Mouse (Mus musculus): ENCODE results near the gene Pcare. TPM values are rescaled to one million over a fixed set of nuclear protein-coding genes. Genes with fewer than 3 reads are reported as not detected.

Gene Pcare
- total and polyA plus RNA-seq, 3 experiments: not detected

DNA sequence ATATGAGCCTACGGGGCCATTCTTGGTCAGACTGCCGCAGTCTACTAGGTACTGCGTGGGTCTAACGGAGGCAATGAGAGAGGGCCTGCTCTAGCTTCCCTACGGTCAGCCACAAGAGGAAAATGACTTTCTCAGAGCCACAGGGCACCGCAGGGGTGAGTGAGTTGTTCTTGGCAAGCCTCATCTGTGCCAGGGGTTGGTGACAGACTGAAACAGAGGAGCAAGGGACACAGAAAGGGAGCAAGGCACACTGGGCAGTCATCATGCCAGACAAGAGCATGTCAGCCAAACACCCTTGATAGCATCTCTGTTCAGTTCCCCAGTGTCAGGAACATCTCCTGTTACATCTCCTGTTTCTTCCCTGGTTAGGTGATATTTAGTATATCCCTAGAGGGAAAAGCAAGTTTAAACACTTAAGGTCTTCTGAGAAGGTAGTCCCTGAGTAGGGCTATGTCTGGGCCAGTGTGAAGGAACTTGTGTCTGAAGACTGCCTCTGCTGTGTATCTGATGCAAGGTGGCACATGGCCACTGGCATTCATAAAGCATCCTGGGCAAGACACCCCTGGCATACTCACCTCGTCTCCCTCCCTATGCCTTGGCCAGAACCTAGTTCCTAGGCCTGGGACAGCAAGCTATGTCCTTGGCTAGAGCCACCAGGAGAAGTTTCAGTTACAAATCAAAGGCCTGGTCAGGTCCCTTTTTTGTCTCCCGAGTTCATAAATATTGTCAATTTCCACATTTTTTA lies 34.6 kb downstream of the Pcare start:
- H3K27ac ChIP-seq (ENCODE audit: control insufficient read depth, low read depth, low read length): no peak overlapping the region
- no peak overlapping the region for H3K9ac ChIP-seq (ENCODE audit: control insufficient read depth, low read depth, low read length, poor library complexity, severe bottlenecking)
- no peaks in the 10 kb centered on the region for H3K27me3 ChIP-seq (ENCODE audit: control insufficient read depth in 1 of 2, insufficient read depth in 2 of 2, low read length in 2 of 2)
- DNase-seq (ENCODE audit: low read depth, low spot score): no peak
- H3K36me3 ChIP-seq (ENCODE audit: control insufficient read depth in 1 of 2, insufficient read depth in 2 of 2, low read length in 2 of 2): no peaks in the 10 kb centered on the region
- TF ChIP-seq MYB (IDR thresholded peaks at IDR 0.05; ENCODE audit: low read depth, low read length) (no peak), E2F4 (IDR thresholded peaks at IDR 0.05; ENCODE audit: borderline replicate concordance, low read depth, low read length) (no peak), SIN3A (IDR thresholded peaks at IDR 0.05; ENCODE audit: low read length) (no peak), TAL1 (IDR thresholded peaks at IDR 0.05; ENCODE audit: low read length) (no peak), GABPA (IDR thresholded peaks at IDR 0.05; ENCODE audit: low read depth, low read length) (no peak), CHD2 (IDR thresholded peaks at IDR 0.05; ENCODE audit: low read length) (no peak), RAD21 (IDR thresholded peaks at IDR 0.05; ENCODE audit: low read depth, low read length) (no peak), ZNF384 (IDR thresholded peaks at IDR 0.05; ENCODE audit: low read depth, low read length) (no peak), MYC (IDR thresholded peaks at IDR 0.05; ENCODE audit: low read depth, low read length) (no peak), KAT2A (conservative IDR thresholded peaks at IDR 0.05; ENCODE audit: low read depth, low read length) (no peak), SMC3 (IDR thresholded peaks at IDR 0.05; ENCODE audit: low read depth, low read length) (no peak), CHD1 (IDR thresholded peaks at IDR 0.05; ENCODE audit: low read depth, low read length) (no peak), JUND (IDR thresholded peaks at IDR 0.05; ENCODE audit: low read depth, low read length) (no peak), NELFE (IDR thresholded peaks at IDR 0.05; ENCODE audit: low read depth, low read length) (no peak), BHLHE40 (IDR thresholded peaks at IDR 0.05; ENCODE audit: borderline replicate concordance, low read depth, low read length) (no peak), RCOR1 (IDR thresholded peaks at IDR 0.05; ENCODE audit: low read depth, low read length) (no peak), ZC3H11A (IDR thresholded peaks at IDR 0.05; ENCODE audit: low read depth, low read length) (no peak), TCF12 (IDR thresholded peaks at IDR 0.05; ENCODE audit: low read depth, low read length) (no peak), HCFC1 (IDR thresholded peaks at IDR 0.05; ENCODE audit: low read depth, low read length) (no peak), ZKSCAN1 (IDR thresholded peaks at IDR 0.05; ENCODE audit: low read depth, low read length) (no peak)
- H3K4me1 ChIP-seq (ENCODE audit: control insufficient read depth in 1 of 2, insufficient read depth in 2 of 2, low read length in 2 of 2): no peaks in the 10 kb centered on the region
- no peaks in the 10 kb centered on the region for H3K79me2 ChIP-seq (ENCODE audit: control insufficient read depth, insufficient read depth, low read length, poor library complexity)
- H3K4me3 ChIP-seq (ENCODE audit: control insufficient read depth in 1 of 2, insufficient read depth in 1 of 2, low read depth in 2 of 2, low read length in 2 of 2): no peak overlapping the region
- no peaks in the 10 kb centered on the region for H3K9me3 ChIP-seq (replicated peaks; ENCODE audit: insufficient read depth, low read length)

DNA sequence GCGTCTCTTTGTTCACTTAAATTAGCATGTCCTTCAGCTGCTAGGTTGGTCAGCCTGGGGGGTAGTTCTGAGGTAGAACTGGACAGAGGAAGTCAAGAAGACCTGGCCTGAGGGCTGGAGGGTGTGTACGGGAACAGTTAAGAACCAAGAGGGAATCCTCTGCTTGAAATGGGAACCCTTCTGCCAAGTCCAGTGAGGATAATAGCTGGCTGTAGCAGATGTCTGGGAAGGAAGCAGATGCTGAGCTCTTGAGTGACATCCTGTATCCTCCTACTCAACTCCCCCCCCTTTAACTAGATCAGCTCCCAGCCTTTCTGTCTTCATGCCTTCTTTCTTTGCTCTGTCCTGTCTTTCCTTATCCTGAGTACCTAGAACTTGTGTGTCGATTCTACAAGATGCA lies 37.7 kb downstream of the Pcare start:
- Histone ChIP-seq H3K79me2 (ENCODE audit: control insufficient read depth, insufficient read depth, low read length, poor library complexity) (no peaks in the 10 kb centered on the region), H3K27ac (ENCODE audit: control insufficient read depth, low read depth, low read length) (no peak overlapping the region), H3K4me3 (ENCODE audit: control insufficient read depth in 1 of 2, insufficient read depth in 1 of 2, low read depth in 2 of 2, low read length in 2 of 2) (no peak overlapping the region), H3K36me3 (ENCODE audit: control insufficient read depth in 1 of 2, insufficient read depth in 2 of 2, low read length in 2 of 2) (no peaks in the 10 kb centered on the region), H3K9ac (ENCODE audit: control insufficient read depth, low read depth, low read length, poor library complexity, severe bottlenecking) (no peak overlapping the region), H3K27me3 (ENCODE audit: control insufficient read depth in 1 of 2, insufficient read depth in 2 of 2, low read length in 2 of 2) (no peaks in the 10 kb centered on the region), H3K4me1 (ENCODE audit: control insufficient read depth in 1 of 2, insufficient read depth in 2 of 2, low read length in 2 of 2) (no peaks in the 10 kb centered on the region), H3K9me3 (replicated peaks; ENCODE audit: insufficient read depth, low read length) (no peaks in the 10 kb centered on the region)
- no peak for TF ChIP-seq NELFE (IDR thresholded peaks at IDR 0.05; ENCODE audit: low read depth, low read length)
- no peak for TF ChIP-seq CHD2 (IDR thresholded peaks at IDR 0.05; ENCODE audit: low read length)
- no peak for TF ChIP-seq HCFC1 (IDR thresholded peaks at IDR 0.05; ENCODE audit: low read depth, low read length)
- no peak for TF ChIP-seq MAFK (IDR thresholded peaks at IDR 0.05; ENCODE audit: borderline replicate concordance, low read depth, low read length)
- no peak for TF ChIP-seq GABPA (IDR thresholded peaks at IDR 0.05; ENCODE audit: low read depth, low read length)
- TF ChIP-seq SMC3 (IDR thresholded peaks at IDR 0.05; ENCODE audit: low read depth, low read length): no peak
- TF ChIP-seq USF2 (IDR thresholded peaks at IDR 0.05; ENCODE audit: borderline replicate concordance in 1 of 2, insufficient read depth in 1 of 2, low read depth in 1 of 2, low read length in 2 of 2): no peak
- no peak for TF ChIP-seq POLR2AphosphoS2 (IDR thresholded peaks at IDR 0.05; ENCODE audit: low read length)
- TF ChIP-seq SIN3A (IDR thresholded peaks at IDR 0.05; ENCODE audit: low read length): no peak
- no peak for TF ChIP-seq KAT2A (conservative IDR thresholded peaks at IDR 0.05; ENCODE audit: low read depth, low read length)
- TF ChIP-seq TBP (IDR thresholded peaks at IDR 0.05; ENCODE audit: low read depth, low read length): no peak
- no peak for TF ChIP-seq ZNF384 (IDR thresholded peaks at IDR 0.05; ENCODE audit: low read depth, low read length)
- TF ChIP-seq MAX (IDR thresholded peaks at IDR 0.05; ENCODE audit: low read length): no peak
- no peak for TF ChIP-seq NRF1 (IDR thresholded peaks at IDR 0.05; ENCODE audit: insufficient read depth, low read depth, low read length, poor library complexity, severe bottlenecking)
- TF ChIP-seq GATA1 (IDR thresholded peaks at IDR 0.05; ENCODE audit: low read depth, low read length): no peak
- TF ChIP-seq RAD21 (IDR thresholded peaks at IDR 0.05; ENCODE audit: low read depth, low read length): no peak
- no peak for TF ChIP-seq CTCF (IDR thresholded peaks at IDR 0.05 in 2 of 3, conservative IDR thresholded peaks at IDR 0.05 in 1 of 3; ENCODE audit: control insufficient read depth in 1 of 3, insufficient read depth in 1 of 3, low read depth in 2 of 3, low read length in 3 of 3, poor library complexity in 1 of 3, severe bottlenecking in 1 of 3)
- TF ChIP-seq USF1 (IDR thresholded peaks at IDR 0.05; ENCODE audit: low read depth, low read length): no peak
- TF ChIP-seq ZMIZ1 (IDR thresholded peaks at IDR 0.05; ENCODE audit: low read depth, low read length): no peak
- TF ChIP-seq EP300 (IDR thresholded peaks at IDR 0.05; ENCODE audit: low read depth in 1 of 2, low read length in 2 of 2): no peak
- no peak for DNase-seq (ENCODE audit: low read depth, low spot score)
